Mouse (Mus musculus): ENCODE measurements around the gene Pdzrn4.

DNA sequence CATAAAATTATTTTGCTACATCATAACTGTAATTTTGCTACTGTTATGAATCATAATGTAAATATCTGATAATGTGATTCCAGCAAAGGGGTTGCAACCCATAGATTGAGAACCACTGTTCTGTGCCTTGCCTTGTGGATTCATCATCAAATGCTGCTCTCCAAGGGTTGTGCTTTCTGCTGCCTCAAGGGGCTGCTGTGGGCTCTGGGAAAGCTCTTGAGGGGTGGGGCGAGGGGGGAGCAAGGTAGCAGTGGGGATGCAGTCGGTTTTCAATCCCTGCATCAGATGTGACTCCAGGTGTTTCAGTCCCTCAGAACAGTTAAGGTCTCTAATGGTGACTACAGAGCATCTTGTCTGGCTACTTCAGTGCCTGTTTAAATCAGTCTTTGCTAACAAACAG, 2.1 kb downstream of the Pdzrn4 start:
- TF ChIP-seq GATA1 (IDR thresholded peaks at IDR 0.05; ENCODE audit: low read length): no peak
- no peak for TF ChIP-seq TAL1 (IDR thresholded peaks at IDR 0.05; ENCODE audit: low read length)

Data from erythroblast, embryonic 14.5 days (primary cell).